Mouse (Mus musculus) CH12.LX (cell line): Measurements from ENCODE around the gene Ptprk. TPM values are rescaled to one million over a fixed set of nuclear protein-coding genes. Genes with fewer than 3 reads are reported as not detected.

Experiments used
- DNase-seq: peaks from one replicate; pipeline ENCODE4 v3.0.0-alpha.2; 2013; ENCODE audit errors: extremely low read depth
- H3K27ac ChIP-seq: 2 replicates; pipeline ENCODE4 v1.5.1; 2012; ENCODE audit warnings: low read depth, mild to moderate bottlenecking, control low read depth, moderate library complexity; ENCODE audit not compliant: insufficient read depth
- H3K27me3 ChIP-seq: replicated peaks from 2 replicates; pipeline ENCODE3; 2012; ENCODE audit warnings: inconsistent platforms
- H3K36me3 ChIP-seq, 2 experiments: replicated peaks in 1 of 2; 2 replicates each; pipeline versions ENCODE3 to v1.6.1; 2012; ENCODE audit warnings: inconsistent platforms in 1 of 2, low read length in 1 of 2, mild to moderate bottlenecking in 1 of 2, mixed read lengths in 1 of 2, moderate library complexity in 1 of 2; ENCODE audit not compliant: control insufficient read depth in 1 of 2, insufficient read depth in 1 of 2
- H3K4me1 ChIP-seq, 2 experiments: 2 replicates each; pipeline ENCODE4 v1.6.1; 2012; ENCODE audit warnings: inconsistent platforms in 1 of 2, moderate library complexity in 1 of 2; ENCODE audit not compliant: insufficient read depth in 2 of 2, control insufficient read depth in 1 of 2
- H3K4me2 ChIP-seq: 2 replicates; pipeline ENCODE4 v1.6.1; 2012; ENCODE audit warnings: low read depth, mild to moderate bottlenecking, control low read depth; ENCODE audit not compliant: poor library complexity, insufficient read depth, severe bottlenecking
- H3K4me3 ChIP-seq, 3 experiments: fragments of 150-350 bp in 1 of 3; sonication (generic) in 1 of 3; replicated peaks in 1 of 3; 2 replicates each; pipeline versions ENCODE3 to v1.5.1; 2011 to 2012; ENCODE audit warnings: low read depth in 2 of 3, low read length in 2 of 3, mild to moderate bottlenecking in 2 of 3, moderate library complexity in 2 of 3, control low read depth in 1 of 3, improper control_type of control experiment in 1 of 3, inconsistent platforms in 1 of 3, mixed read lengths in 1 of 3; ENCODE audit not compliant: poor library complexity in 1 of 3
- H3K79me2 ChIP-seq: replicated peaks from 2 replicates; pipeline ENCODE4 v1.6.1; 2012; ENCODE audit warnings: mild to moderate bottlenecking, moderate library complexity; ENCODE audit not compliant: control insufficient read depth, poor library complexity, insufficient read depth, severe bottlenecking; ENCODE audit errors: extremely low read depth
- H3K9ac ChIP-seq: 2 replicates; pipeline ENCODE4 v1.6.1; 2012; ENCODE audit warnings: low read depth, mild to moderate bottlenecking, control low read depth, moderate library complexity; ENCODE audit not compliant: insufficient read depth
- H3K9me3 ChIP-seq: replicated peaks from 2 replicates; pipeline ENCODE3; 2012; ENCODE audit warnings: low read length, inconsistent platforms, mixed read lengths
- BHLHE40 ChIP-seq: IDR thresholded peaks from 2 replicates; pipeline ENCODE4 v1.6.1; 2011; ENCODE audit warnings: mild to moderate bottlenecking, low read depth, low read length, improper control_type of control experiment
- CHD1 ChIP-seq: IDR thresholded peaks from 2 replicates; pipeline ENCODE4 v1.6.1; 2012; ENCODE audit warnings: low read depth, low read length, improper control_type of control experiment, inconsistent platforms
- CTCF ChIP-seq, 2 experiments: IDR thresholded peaks in 1 of 2; conservative IDR thresholded peaks in 1 of 2; 2 replicates each; pipeline ENCODE4 v1.5.1; 2011 to 2012; ENCODE audit warnings: low read depth in 2 of 2, low read length in 2 of 2, improper control_type of control experiment in 1 of 2, inconsistent platforms in 1 of 2, mild to moderate bottlenecking in 1 of 2, moderate library complexity in 1 of 2
- E2F4 ChIP-seq: IDR thresholded peaks from 2 replicates; pipeline ENCODE4 v1.6.1; 2011; ENCODE audit warnings: low read depth, low read length, improper control_type of control experiment; ENCODE audit not compliant: insufficient replicate concordance
- EP300 ChIP-seq: IDR thresholded peaks from 2 replicates; pipeline ENCODE4 v1.6.1; 2011; ENCODE audit warnings: low read length, improper control_type of control experiment
- GABPA ChIP-seq: IDR thresholded peaks from 2 replicates; pipeline ENCODE4 v1.6.1; 2012; ENCODE audit warnings: low read depth, low read length, improper control_type of control experiment, inconsistent platforms; ENCODE audit not compliant: insufficient replicate concordance
- HCFC1 ChIP-seq: IDR thresholded peaks from 2 replicates; pipeline ENCODE4 v1.6.1; 2012; ENCODE audit warnings: low read depth, mild to moderate bottlenecking, inconsistent platforms, low read length, improper control_type of control experiment
- JUN ChIP-seq: IDR thresholded peaks from 2 replicates; pipeline ENCODE4 v1.6.1; 2011; ENCODE audit warnings: low read depth, mild to moderate bottlenecking, low read length, improper control_type of control experiment, moderate library complexity; ENCODE audit not compliant: insufficient read depth
- KAT2A ChIP-seq: IDR thresholded peaks from 2 replicates; pipeline ENCODE4 v1.6.1; 2012; ENCODE audit warnings: low read length, improper control_type of control experiment, inconsistent platforms; ENCODE audit not compliant: insufficient replicate concordance
- MAX ChIP-seq: IDR thresholded peaks from 2 replicates; pipeline ENCODE4 v1.6.1; 2011; ENCODE audit warnings: low read length, improper control_type of control experiment
- MAZ ChIP-seq: IDR thresholded peaks from 2 replicates; pipeline ENCODE4 v1.6.1; 2012; ENCODE audit warnings: low read depth, mild to moderate bottlenecking, inconsistent platforms, low read length, improper control_type of control experiment, moderate library complexity
- MYC ChIP-seq: IDR thresholded peaks from 2 replicates; pipeline ENCODE4 v1.6.1; 2011; ENCODE audit warnings: low read depth, mild to moderate bottlenecking, improper control_type of control experiment, low read length
- NELFE ChIP-seq: IDR thresholded peaks from 2 replicates; pipeline ENCODE4 v1.6.1; 2011; ENCODE audit warnings: low read depth, low read length, improper control_type of control experiment
- NRF1 ChIP-seq: IDR thresholded peaks from 2 replicates; pipeline ENCODE4 v1.6.1; 2014; ENCODE audit warnings: low read depth, mild to moderate bottlenecking, inconsistent platforms, low read length, improper control_type of control experiment, moderate library complexity
- PAX5 ChIP-seq: IDR thresholded peaks from 2 replicates; pipeline ENCODE4 v1.6.1; 2012; ENCODE audit warnings: low read length, inconsistent platforms, mixed read lengths
- POLR2AphosphoS2 ChIP-seq: IDR thresholded peaks from 2 replicates; pipeline ENCODE4 v1.6.1; 2011; ENCODE audit warnings: low read depth, low read length, improper control_type of control experiment
- RCOR1 ChIP-seq: conservative IDR thresholded peaks from 2 replicates; pipeline ENCODE4 v1.6.1; 2012; ENCODE audit warnings: low read depth, mild to moderate bottlenecking, inconsistent platforms, low read length, improper control_type of control experiment
- SIN3A ChIP-seq: IDR thresholded peaks from 2 replicates; pipeline ENCODE4 v1.6.1; 2012; ENCODE audit warnings: low read length, improper control_type of control experiment, inconsistent platforms
- TBP ChIP-seq: conservative IDR thresholded peaks from 2 replicates; pipeline ENCODE4 v1.6.1; 2011; ENCODE audit warnings: low read depth, low read length, improper control_type of control experiment
- TCF12 ChIP-seq: IDR thresholded peaks from 2 replicates; pipeline ENCODE4 v1.6.1; 2014; ENCODE audit warnings: low read depth, mild to moderate bottlenecking, inconsistent platforms, low read length, improper control_type of control experiment
- USF1 ChIP-seq: IDR thresholded peaks from 2 replicates; pipeline ENCODE4 v1.6.1; 2014; ENCODE audit warnings: low read depth, mild to moderate bottlenecking, inconsistent platforms, low read length, improper control_type of control experiment
- USF2 ChIP-seq: conservative IDR thresholded peaks from 2 replicates; pipeline ENCODE4 v1.6.1; 2011; ENCODE audit warnings: low read depth, low read length, improper control_type of control experiment
- ZKSCAN1 ChIP-seq: IDR thresholded peaks from 2 replicates; pipeline ENCODE4 v1.6.1; 2012; ENCODE audit warnings: low read depth, inconsistent platforms, low read length, improper control_type of control experiment, borderline replicate concordance
- ZNF384 ChIP-seq: IDR thresholded peaks from 2 replicates; pipeline ENCODE4 v1.6.1; 2012; ENCODE audit warnings: low read depth, low read length, improper control_type of control experiment, inconsistent platforms
- dilution Hi-C: fragments of 300-500 bp; cut with MboI; formaldehyde crosslinking; loops from 2 replicates; pipeline ENCODE4 v1.14.3; 2020; ENCODE audit warnings: low sequenced_read_pairs; ENCODE audit not compliant: extremely low pct_unique_long_range_greater_than_20kb, extremely low pct_ligation_motif_present
- in situ Hi-C: fragments of 300-500 bp; cut with MboI; formaldehyde crosslinking; loops from 3 replicates; pipeline ENCODE4 v1.14.3; 2019; ENCODE audit warnings: low sequenced_read_pairs, low pct_ligation_motif_present, low pct_unique_long_range_greater_than_20kb, mixed read lengths
- polyA plus RNA-seq: library from polyadenylated mRNA; unstranded; fragments of >175 nt; gene quantifications from 2 replicates; pipeline ENCODE4 v1.2.1, GENCODE M21; 2012; ENCODE audit warnings: low read depth; ENCODE audit not compliant: insufficient read length
- total RNA-seq, 2 experiments: library from RNA; depleted of rRNA; stranded (reverse); fragments of 300-350 nt in 1 of 2; fragments of >200 nt in 1 of 2; gene quantifications; 2 replicates each; pipeline ENCODE4 v1.2.3; 2012 to 2014

Ptprk gene
- total and polyA plus RNA-seq, 3 experiments = not detected

- Histone ChIP-seq H3K79me2 (no peaks in the 10 kb centered on the region), H3K4me2 (no peak overlapping the region), H3K27ac (no peak overlapping the region), H3K4me3 (no peak overlapping the region), H3K36me3 (no peaks in the 10 kb centered on the region), H3K9me3 (peaks cover 2% of the 10 kb centered on the region), H3K27me3 (no peaks in the 10 kb centered on the region), H3K9ac (no peak overlapping the region), H3K4me1 (no peaks in the 10 kb centered on the region)
- DNase-seq = no peak
- TF ChIP-seq USF2 (no peak), GABPA (no peak), ZKSCAN1 (no peak), MAZ (no peak), MYC (no peak), NRF1 (no peak), ZNF384 (no peak), E2F4 (no peak), SIN3A (no peak), BHLHE40 (no peak), PAX5 (no peak), TCF12 (no peak), CHD1 (no peak), KAT2A (no peak), RCOR1 (no peak), POLR2AphosphoS2 (no peak), CTCF (conservative IDR thresholded peaks at IDR 0.05 in 1 of 2, IDR thresholded peaks at IDR 0.05 in 1 of 2; ENCODE audit: low read depth in 2 of 2, low read length in 2 of 2) (no peak), EP300 (no peak), NELFE (no peak)
- in situ Hi-C loops (no loop called here), dilution Hi-C loops (no loop called here)
These were observed 375.2 kb downstream of the Ptprk start for GRCm38 (mm10) chr10:28449853-28450252.

- TF ChIP-seq HCFC1 (no peak), SIN3A (no peak), CHD1 (no peak), EP300 (no peak), GABPA (no peak), RCOR1 (no peak), TBP (no peak), JUN (no peak), BHLHE40 (no peak), MAX (no peak), ZKSCAN1 (no peak), USF1 (no peak), TCF12 (no peak)
- no peaks in the 10 kb centered on the region for H3K79me2 ChIP-seq
- in situ Hi-C loops = no loop called here
These were observed 376.0 kb downstream of the Ptprk start for GRCm38 (mm10) chr10:28450642-28451041.

More at GRCm38 (mm10) chr10:28450642-28451041, 376.0 kb downstream of the Ptprk start:
- DNase-seq = no peak
- Histone ChIP-seq H3K9me3 (no peaks in the 10 kb centered on the region), H3K27me3 (no peaks in the 10 kb centered on the region), H3K9ac (no peak overlapping the region), H3K4me1 (no peaks in the 10 kb centered on the region), H3K4me3 (no peak overlapping the region), H3K36me3 (no peaks in the 10 kb centered on the region), H3K4me2 (no peak overlapping the region), H3K27ac (no peak overlapping the region)
- dilution Hi-C loops = no loop called here
